ENCODE assay signal across 8 mouse cellular contexts in the genomic region with DNA sequence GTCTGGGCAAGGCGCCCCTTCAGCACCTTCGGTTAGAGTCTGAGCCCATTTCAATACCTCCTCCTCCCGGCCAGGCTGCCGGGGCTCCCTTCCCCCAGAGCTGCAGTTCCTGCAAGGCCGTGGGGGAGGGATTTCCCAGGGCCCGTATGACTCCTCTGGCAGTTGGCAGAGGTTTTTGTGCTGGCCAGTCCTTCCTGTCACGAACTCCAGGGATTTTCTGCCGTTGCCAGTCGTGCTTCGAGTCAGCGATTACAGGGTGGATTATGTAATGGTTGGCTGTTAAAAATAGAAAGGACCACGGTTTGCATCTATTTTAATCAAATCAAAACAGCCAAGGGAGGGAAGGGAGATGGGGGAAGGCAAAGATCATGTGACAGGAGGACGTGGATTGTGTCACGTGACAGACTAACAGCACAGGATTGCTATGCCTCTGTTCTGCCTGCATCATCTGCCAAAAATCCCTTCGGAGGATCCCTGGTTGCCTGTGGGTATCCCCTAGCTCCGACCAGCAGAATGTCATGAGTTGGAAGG. TPM values are rescaled to one million over a fixed set of nuclear protein-coding genes. Genes with fewer than 3 reads are reported as not detected.
DNase-seq lines count a peak whose midpoint lies in the region; ATAC-seq lines count a peak whose summit lies in the region.

No protein-coding gene starts in this region.

- H3K9ac ChIP-seq in hindbrain, embryonic 11.5 days (ENCODE audit: low read depth, low read length): peak overlapping the region; percentile 61
- H3K9ac ChIP-seq in lung, embryonic 15.5 days: peak overlapping the region; percentile 26

- peak overlapping the region; percentile 33 for H3K4me2 ChIP-seq in hindbrain, embryonic 11.5 days (replicated peaks; ENCODE audit: low read depth, low read length)
- peak overlapping the region; percentile 59 for H3K4me2 ChIP-seq in lung, embryonic 15.5 days

- 0 out of 2 replicates have a peak, but pooled peaks cover 2% of the 10 kb centered on the region for H3K4me1 ChIP-seq in hindbrain, embryonic 11.5 days (replicated peaks; ENCODE audit: control insufficient read depth, insufficient read depth, low read length)
- H3K4me1 ChIP-seq in lung, embryonic 15.5 days: peaks cover 31% of the 10 kb centered on the region

- 0 out of 2 replicates have a peak overlapping the region, but pooled peaks have one; percentile 14 for H3K4me3 ChIP-seq in hindbrain, embryonic 11.5 days (ENCODE audit: low read depth, low read length)
- peak overlapping the region; percentile 25 for H3K4me3 ChIP-seq in lung, embryonic 15.5 days

- H3K27me3 ChIP-seq in hindbrain, embryonic 11.5 days (ENCODE audit: control insufficient read depth, insufficient read depth, low read length): no peaks in the 10 kb centered on the region
- no peaks in the 10 kb centered on the region for H3K27me3 ChIP-seq in lung, embryonic 15.5 days

- ATAC-seq in hindbrain, embryonic 11.5 days (ENCODE audit: low FRiP score): peak; percentile 77; the same call in 1 of the 2 replicates
- peak; percentile 94 for ATAC-seq in lung, embryonic 15.5 days (ENCODE audit: borderline replicate concordance, extremely low read depth, low FRiP score, low TSS enrichment)
- peak; percentile 57 for ATAC-seq in neutrophil, adult 5-6 weeks (ENCODE audit: extremely low read depth, insufficient number of reproducible peaks, low FRiP score, poor library complexity, severe bottlenecking)

- H3K27ac ChIP-seq in hindbrain, embryonic 11.5 days (ENCODE audit: low read depth, low read length): peak overlapping the region; percentile 63
- H3K27ac ChIP-seq in lung, embryonic 15.5 days: peak overlapping the region; percentile 94

- 20% methylated on average over 16 of the region's 16 CpGs for WGBS in hindbrain, embryonic 11.5 days
- WGBS in lung, embryonic 15.5 days: 9% methylated on average over 16 of the region's 16 CpGs

- DNase-seq in NIH3T3 (ENCODE audit: low read depth): peak; percentile 97
- DNase-seq in cerebellum, postnatal 14 days: peak; percentile 90 to 92
- DNase-seq in frontal cortex, postnatal 10 days (ENCODE audit: low spot score in 2 of 2): peak; percentile 81 to 90
- DNase-seq in hindbrain, embryonic 11.5 days (ENCODE audit: low spot score): peak; percentile 69
- DNase-seq in layer of hippocampus, adult 9-11 months: peak; percentile 97
- DNase-seq in thymus, postnatal 14 days: peak; percentile 66

- H3K36me3 ChIP-seq in hindbrain, embryonic 11.5 days (ENCODE audit: control insufficient read depth, insufficient read depth, low read length): no peaks in the 10 kb centered on the region
- H3K36me3 ChIP-seq in lung, embryonic 15.5 days: no peaks in the 10 kb centered on the region

- H3K9me3 ChIP-seq in hindbrain, embryonic 11.5 days (ENCODE audit: control insufficient read depth, low read length): no peaks in the 10 kb centered on the region
- no peaks in the 10 kb centered on the region for H3K9me3 ChIP-seq in lung, embryonic 15.5 days

RNA-seq across cellular contexts. Expression of a gene that starts 42.8 kb away (rescaled TPM):
- 0.25 and 0.88 TPM in 2 replicates for polyA plus RNA-seq in hindbrain, embryonic 11.5 days (2014; fragmentation: Nextera tagmentation; extraction: Ambion mirVana)
- polyA plus RNA-seq in lung, embryonic 15.5 days (2015; fragmentation: Nextera tagmentation; extraction: Ambion mirVana): 1.0 TPM in 2 replicates
- 195 and 207 TPM in 2 replicates for total RNA-seq in neutrophil, adult 5-6 weeks (2017)

RNA-seq across cellular contexts. Expression of a gene that starts 59.0 kb away (rescaled TPM):
- polyA plus RNA-seq in hindbrain, embryonic 11.5 days (2014; fragmentation: Nextera tagmentation; extraction: Ambion mirVana): 382 and 432 TPM in 2 replicates
- polyA plus RNA-seq in lung, embryonic 15.5 days (2015; fragmentation: Nextera tagmentation; extraction: Ambion mirVana): 554 and 556 TPM in 2 replicates
- 35.6 and 38.3 TPM in 2 replicates for total RNA-seq in neutrophil, adult 5-6 weeks (2017)

Comparison
In these comparisons a context has a peak if more than half of its experiments do, and no peak if none do; other contexts are left out.
1. Peak in every context shown above with its lines: DNase-seq, ATAC-seq, H3K4me3 ChIP-seq and H3K27ac ChIP-seq.